Mouse (Mus musculus): ENCODE data around the gene Arntl2.

Arntl2 gene

GRCm38 (mm10) chr6:146781566-146781965 is 14.3 kb upstream of the Arntl2 start:
- DNase-seq (ENCODE audit: low spot score), result no peak

- DNase-seq (ENCODE audit: low spot score), result no peak
These were observed 2.3 kb upstream of the Arntl2 start for GRCm38 (mm10) chr6:146793527-146793926.

GRCm38 (mm10) chr6:146795166-146795923 is 510 bp upstream of the Arntl2 start:
- no peak for DNase-seq (ENCODE audit: low spot score)

GRCm38 (mm10) chr6:146797446-146797845 is 1.6 kb downstream of the Arntl2 start:
- DNase-seq (ENCODE audit: low spot score), result no peak

GRCm38 (mm10) chr6:146809991-146810390 is 14.1 kb downstream of the Arntl2 start:
- no peak for DNase-seq (ENCODE audit: low spot score)

GRCm38 (mm10) chr6:146813007-146813406 is 17.2 kb downstream of the Arntl2 start:
- DNase-seq (ENCODE audit: low spot score), result no peak

GRCm38 (mm10) chr6:146820177-146820965 is 24.5 kb downstream of the Arntl2 start:
- DNase-seq (ENCODE audit: low spot score), result no peak

- DNase-seq (ENCODE audit: low spot score), result no peak
These were observed 26.1 kb downstream of the Arntl2 start for GRCm38 (mm10) chr6:146821958-146822357.

- DNase-seq (ENCODE audit: low spot score), result peak; percentile 29
These were observed 29.1 kb downstream of the Arntl2 start for GRCm38 (mm10) chr6:146824727-146825486.

- no peak for DNase-seq (ENCODE audit: low spot score)
These were observed 29.6 kb downstream of the Arntl2 start for GRCm38 (mm10) chr6:146825487-146825773.

GRCm38 (mm10) chr6:146831320-146831719 is 35.5 kb downstream of the Arntl2 start:
- DNase-seq (ENCODE audit: low spot score), result no peak

- no peak for DNase-seq (ENCODE audit: low spot score)
These were observed 37.8 kb downstream of the Arntl2 start for GRCm38 (mm10) chr6:146833485-146834314.

GRCm38 (mm10) chr6:146834342-146834741 is 38.5 kb downstream of the Arntl2 start:
- no peak for DNase-seq (ENCODE audit: low spot score)

GRCm38 (mm10) chr6:146835784-146836183 is 39.9 kb downstream of the Arntl2 start:
- no peak for DNase-seq (ENCODE audit: low spot score)

- DNase-seq (ENCODE audit: low spot score), result no peak
These were observed 41.5 kb downstream of the Arntl2 start for GRCm38 (mm10) chr6:146837316-146837715.

GRCm38 (mm10) chr6:146838366-146838765 is 42.5 kb downstream of the Arntl2 start:
- DNase-seq (ENCODE audit: low spot score), result no peak

GRCm38 (mm10) chr6:146838863-146839262 is 43.0 kb downstream of the Arntl2 start:
- no peak for DNase-seq (ENCODE audit: low spot score)

GRCm38 (mm10) chr6:146844867-146845266 is 49.0 kb downstream of the Arntl2 start:
- DNase-seq (ENCODE audit: low spot score), result no peak

- no peak for DNase-seq (ENCODE audit: low spot score)
These were observed 49.5 kb downstream of the Arntl2 start for GRCm38 (mm10) chr6:146845347-146845746.

GRCm38 (mm10) chr6:146845961-146846750 is 50.3 kb downstream of the Arntl2 start:
- DNase-seq (ENCODE audit: low spot score), result no peak

- no peak for DNase-seq (ENCODE audit: low spot score)
These were observed 51.5 kb downstream of the Arntl2 start for GRCm38 (mm10) chr6:146847402-146847801.
